Mouse (Mus musculus) liver, embryonic 12.5 days (tissue): ENCODE data around the gene Trpc4ap. TPM values are rescaled to one million over a fixed set of nuclear protein-coding genes. Genes with fewer than 3 reads are reported as not detected.
"Not testable (repeated sequence)": the region's sequence is repeated elsewhere in the genome, so short reads cannot be mapped to it uniquely, and the experiment has no call there.

Experiments
- ATAC-seq: fragments of 200-750 bp; cut with Nextera tagmentation; 2 replicates; pipeline ENCODE4 v1.8.0; 2017; ENCODE audit warnings: moderate number of reproducible peaks, mild to moderate bottlenecking, moderate library complexity
- H3K27ac ChIP-seq: fragments of 300-500 bp; sonication (generic); 2 replicates; pipeline ENCODE4 v1.5.1; 2016; ENCODE audit warnings: mild to moderate bottlenecking
- H3K27me3 ChIP-seq: fragments of 300-500 bp; sonication (generic); replicated peaks from 2 replicates; pipeline ENCODE4 v1.6.1; 2016; ENCODE audit warnings: mild to moderate bottlenecking, moderate library complexity
- H3K36me3 ChIP-seq: fragments of 300-500 bp; sonication (generic); 2 replicates; pipeline ENCODE4 v1.6.1; 2016; ENCODE audit warnings: mild to moderate bottlenecking, moderate library complexity
- H3K4me1 ChIP-seq: fragments of 300-500 bp; sonication (generic); 2 replicates; pipeline ENCODE4 v1.6.1; 2016
- H3K4me2 ChIP-seq: fragments of 300-500 bp; sonication (generic); 2 replicates; pipeline ENCODE4 v1.6.1; 2016; ENCODE audit warnings: mild to moderate bottlenecking, moderate library complexity
- H3K4me3 ChIP-seq: fragments of 300-500 bp; sonication (generic); 2 replicates; pipeline ENCODE4 v1.5.1; 2016; ENCODE audit warnings: mild to moderate bottlenecking, moderate library complexity
- H3K9ac ChIP-seq: fragments of 300-500 bp; sonication (generic); 2 replicates; pipeline ENCODE4 v1.6.1; 2016; ENCODE audit warnings: mild to moderate bottlenecking, moderate library complexity
- H3K9me3 ChIP-seq: fragments of 300-500 bp; sonication (generic); replicated peaks from 2 replicates; pipeline ENCODE4 v1.6.1; 2016; ENCODE audit warnings: mild to moderate bottlenecking, moderate library complexity
- WGBS: fragments of 180-500 bp; shearing (Covaris S2); methylation state at CpG from one replicate; pipeline ENCODE4 v1.1.7; 2016; ENCODE audit not compliant: insufficient replicate concordance; 5-methylcytosine and 5-hydroxymethylcytosine counted together
- polyA plus RNA-seq: library from polyadenylated mRNA; unstranded; fragments of >200 nt; fragmentation: Nextera tagmentation; extraction: Ambion mirVana; gene quantifications from 2 replicates; pipeline ENCODE4 v1.2.1, GENCODE M21; 2016

Trpc4ap gene
- polyA plus RNA-seq, 1 experiment from 2014 or later, result 80.9 TPM

DNA sequence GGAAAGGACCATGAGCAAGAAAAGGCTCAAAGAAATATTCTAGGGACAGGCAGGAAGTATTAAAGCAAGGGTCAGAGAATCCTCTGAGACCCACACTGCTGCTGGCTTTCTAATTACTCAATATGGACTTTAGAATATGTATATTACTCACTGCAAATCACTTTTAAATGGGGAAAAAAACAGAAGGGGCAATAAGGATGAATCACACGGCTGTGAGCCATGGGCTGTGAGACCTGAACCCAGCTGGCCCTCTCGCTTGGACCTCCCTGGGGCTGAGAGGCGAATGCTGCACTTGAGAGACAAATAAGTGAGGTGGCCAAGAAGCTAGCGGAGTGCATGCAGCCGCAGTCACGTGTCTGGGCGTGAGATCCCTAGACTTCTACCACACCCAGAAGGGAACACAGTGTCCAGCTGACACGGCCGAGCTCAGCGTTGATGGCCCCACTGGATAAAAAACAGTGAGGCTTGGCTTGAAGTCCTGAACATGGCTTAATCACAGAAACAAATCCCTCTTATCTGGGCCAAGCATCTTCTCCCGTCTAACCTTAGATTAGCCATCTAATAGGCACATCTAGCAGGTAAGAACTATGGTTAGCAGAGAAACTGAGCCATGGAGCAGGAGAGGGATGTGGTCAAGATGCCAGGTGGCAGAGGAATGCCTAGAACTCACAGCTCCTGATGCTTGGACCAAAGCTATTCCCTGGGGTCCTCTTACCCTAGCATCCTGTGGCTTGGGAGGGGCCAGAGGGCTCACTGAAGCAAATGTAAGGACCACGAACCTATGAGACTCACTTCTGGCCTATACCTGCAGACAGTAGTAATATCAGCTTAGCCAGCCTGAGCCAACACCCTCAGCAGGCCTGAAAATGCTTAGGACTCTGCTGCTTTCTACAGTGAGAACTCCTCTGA lies 25.2 kb upstream of the Trpc4ap start:
- no peak overlapping the region for H3K4me3 ChIP-seq
- H3K27me3 ChIP-seq, result no peaks in the 10 kb centered on the region
- H3K36me3 ChIP-seq, result peaks cover 61% of the 10 kb centered on the region
- H3K27ac ChIP-seq, result no peak overlapping the region
- no peak overlapping the region for H3K4me2 ChIP-seq
- 81% methylated on average over 12 of the region's 12 CpGs for WGBS
- H3K9ac ChIP-seq, result no peak overlapping the region
- no peaks in the 10 kb centered on the region for H3K4me1 ChIP-seq
- H3K9me3 ChIP-seq, result no peaks in the 10 kb centered on the region
- ATAC-seq, result no peak

DNA sequence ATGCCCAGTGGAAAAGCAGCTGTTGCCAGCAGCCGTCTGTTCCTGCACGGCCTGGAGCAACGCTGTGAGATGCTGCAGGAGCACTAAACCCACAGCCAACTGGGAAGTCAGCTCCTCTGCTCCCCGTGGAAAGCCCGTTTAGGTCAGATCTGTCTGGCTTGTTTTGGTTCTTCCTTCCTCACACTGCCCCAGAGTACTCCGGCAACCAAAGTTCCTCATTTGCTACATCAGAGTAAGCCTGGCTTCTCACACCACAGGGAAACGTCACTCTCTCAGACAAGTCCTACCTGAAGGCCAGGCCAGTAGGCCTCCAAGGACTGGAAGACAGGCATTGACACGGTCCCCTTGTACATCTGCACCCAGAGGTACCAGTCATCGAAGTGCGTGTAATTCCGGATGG lies 18.4 kb upstream of the Trpc4ap start:
- WGBS, result 61% methylated on average over 11 of the region's 11 CpGs
- Histone ChIP-seq H3K36me3 (peaks cover 74% of the 10 kb centered on the region), H3K4me1 (no peaks in the 10 kb centered on the region), H3K4me3 (no peak overlapping the region), H3K9me3 (no peaks in the 10 kb centered on the region), H3K4me2 (no peak overlapping the region), H3K9ac (no peak overlapping the region), H3K27me3 (no peaks in the 10 kb centered on the region), H3K27ac (no peak overlapping the region)
- no peak for ATAC-seq

DNA sequence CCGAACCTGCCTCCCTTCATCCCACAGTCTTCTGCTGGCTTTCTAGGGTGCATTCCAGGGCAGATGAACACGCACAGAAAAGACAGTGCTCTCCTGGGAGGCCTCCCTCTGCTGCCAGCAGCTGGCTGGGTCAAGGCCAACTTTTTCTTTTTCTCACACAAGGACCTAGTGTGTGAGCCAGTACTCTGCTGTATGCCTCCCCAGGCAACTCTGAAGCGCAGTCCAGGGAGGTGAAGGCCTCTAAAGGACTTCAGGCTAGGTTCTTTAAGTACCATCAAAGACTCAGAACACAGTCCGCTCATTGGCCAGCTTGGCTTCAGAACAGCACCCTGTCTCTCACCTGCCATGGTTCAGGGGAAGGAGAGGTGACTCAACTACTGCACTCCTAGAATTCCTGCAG lies 15.1 kb upstream of the Trpc4ap start:
- WGBS, result 77% methylated on average over 4 of the region's 4 CpGs
- H3K9me3 ChIP-seq, result no peaks in the 10 kb centered on the region
- no peak overlapping the region for H3K9ac ChIP-seq
- no peak for ATAC-seq
- no peak overlapping the region for H3K4me2 ChIP-seq
- no peak overlapping the region for H3K4me3 ChIP-seq
- H3K27ac ChIP-seq, result no peak overlapping the region
- peaks cover 53% of the 10 kb centered on the region for H3K36me3 ChIP-seq
- H3K27me3 ChIP-seq, result no peaks in the 10 kb centered on the region
- no peaks in the 10 kb centered on the region for H3K4me1 ChIP-seq

DNA sequence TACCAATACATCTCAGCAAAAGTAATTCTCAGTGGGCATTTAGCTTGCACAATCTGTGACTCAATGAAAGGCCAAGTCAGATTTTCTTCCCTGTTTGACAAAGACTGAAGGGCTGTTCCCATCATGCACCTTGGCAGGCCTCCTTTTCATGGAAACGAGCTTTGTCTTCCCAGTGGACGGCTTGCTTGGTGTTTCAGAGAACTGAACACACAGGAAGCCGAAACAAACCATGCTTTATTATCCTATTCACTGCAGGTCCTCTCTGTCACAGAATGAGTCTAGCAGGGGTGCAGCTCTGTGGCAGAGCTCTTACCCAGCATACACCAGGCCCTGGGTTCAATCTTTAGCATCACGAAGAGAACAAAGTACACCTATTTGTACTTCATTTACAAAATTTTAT lies 11.4 kb upstream of the Trpc4ap start:
- H3K36me3 ChIP-seq, result peaks cover 36% of the 10 kb centered on the region
- no peaks in the 10 kb centered on the region for H3K27me3 ChIP-seq
- no peak overlapping the region for H3K4me2 ChIP-seq
- ATAC-seq, result no peak
- H3K4me1 ChIP-seq, result no peaks in the 10 kb centered on the region
- no peak overlapping the region for H3K9ac ChIP-seq
- H3K27ac ChIP-seq, result no peak overlapping the region
- no peaks in the 10 kb centered on the region for H3K9me3 ChIP-seq
- H3K4me3 ChIP-seq, result no peak overlapping the region
- WGBS, result 74% methylated on average over 4 of the region's 4 CpGs

DNA sequence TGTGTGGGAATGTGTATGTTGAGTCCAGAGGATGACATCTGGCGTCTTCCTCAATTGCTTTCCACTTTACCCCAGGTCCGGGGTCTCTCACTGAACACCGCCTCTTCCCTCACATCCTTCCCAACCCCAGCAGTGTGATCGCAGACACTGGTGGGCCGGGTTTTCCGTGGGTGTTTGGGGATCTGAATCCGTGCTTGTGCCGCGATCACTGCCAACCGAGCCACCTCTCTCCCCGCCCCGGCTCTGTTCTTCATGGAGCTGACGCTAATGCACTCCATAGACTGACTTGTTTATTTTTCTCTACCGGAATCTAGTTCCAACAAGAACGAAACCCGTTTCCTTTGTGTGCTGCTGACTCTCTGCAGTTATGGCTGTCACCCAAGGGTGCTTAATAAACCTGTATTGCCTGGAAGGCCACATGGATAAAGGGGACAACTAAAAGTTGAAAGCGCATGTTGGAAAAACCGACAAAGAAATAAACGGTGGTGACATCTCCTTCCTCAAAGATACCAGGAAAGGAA lies 9.3 kb upstream of the Trpc4ap start:
- Histone ChIP-seq H3K4me1 (no peaks in the 10 kb centered on the region), H3K4me3 (no peak overlapping the region), H3K9ac (no peak overlapping the region), H3K4me2 (no peak overlapping the region), H3K27me3 (no peaks in the 10 kb centered on the region), H3K36me3 (peaks cover 25% of the 10 kb centered on the region), H3K9me3 (no peaks in the 10 kb centered on the region), H3K27ac (no peak overlapping the region)
- no peak for ATAC-seq
- 80% methylated on average over 19 of the region's 19 CpGs for WGBS

DNA sequence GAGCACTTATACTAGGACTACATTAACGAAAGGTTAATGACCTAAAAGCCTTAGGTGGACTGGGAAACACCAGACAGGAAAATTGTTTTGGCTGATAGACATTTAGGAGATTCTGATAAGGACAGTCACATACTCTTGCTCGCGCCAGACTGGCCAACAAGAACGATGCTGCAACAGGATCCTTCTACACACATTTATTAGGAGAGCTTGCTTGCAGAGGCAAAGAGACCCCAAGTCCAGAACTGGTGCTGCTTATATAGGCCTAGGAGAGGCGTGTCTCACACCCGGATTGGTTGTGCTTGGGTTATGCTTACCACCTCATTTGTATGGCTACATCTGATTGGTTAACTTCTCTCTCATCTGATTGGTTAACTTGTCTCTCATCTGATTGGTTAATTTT lies 6.3 kb upstream of the Trpc4ap start:
- H3K27me3 ChIP-seq, H3K27ac ChIP-seq, H3K9me3 ChIP-seq, H3K9ac ChIP-seq, H3K4me3 ChIP-seq, ATAC-seq, H3K4me1 ChIP-seq, H3K4me2 ChIP-seq: not testable (repeated sequence)
- peaks cover 17% of the 10 kb centered on the region for H3K36me3 ChIP-seq
- WGBS, result 81% methylated on average over 6 of the region's 6 CpGs

DNA sequence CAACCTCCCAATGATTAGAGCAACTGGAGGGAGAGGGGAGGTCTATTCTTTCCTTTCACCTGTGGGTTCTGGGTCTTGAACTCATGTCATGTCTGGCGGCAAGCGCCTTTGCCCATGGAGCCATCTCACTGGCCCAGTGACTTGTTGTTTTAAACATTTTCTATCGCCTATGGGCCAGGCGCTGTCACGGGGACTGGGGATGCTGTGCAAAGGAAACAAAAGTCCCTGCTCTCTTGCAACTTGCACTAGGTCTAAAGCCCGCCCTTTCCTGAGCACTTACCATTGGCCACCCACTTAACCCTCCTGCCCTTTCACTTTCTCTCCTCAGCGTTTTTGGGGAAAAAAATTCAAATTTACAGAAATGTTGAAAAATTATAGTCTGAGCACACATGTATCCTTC lies 4.7 kb upstream of the Trpc4ap start:
- H3K4me3 ChIP-seq, result no peak overlapping the region
- WGBS, result 52% methylated on average over 7 of the region's 7 CpGs

DNA sequence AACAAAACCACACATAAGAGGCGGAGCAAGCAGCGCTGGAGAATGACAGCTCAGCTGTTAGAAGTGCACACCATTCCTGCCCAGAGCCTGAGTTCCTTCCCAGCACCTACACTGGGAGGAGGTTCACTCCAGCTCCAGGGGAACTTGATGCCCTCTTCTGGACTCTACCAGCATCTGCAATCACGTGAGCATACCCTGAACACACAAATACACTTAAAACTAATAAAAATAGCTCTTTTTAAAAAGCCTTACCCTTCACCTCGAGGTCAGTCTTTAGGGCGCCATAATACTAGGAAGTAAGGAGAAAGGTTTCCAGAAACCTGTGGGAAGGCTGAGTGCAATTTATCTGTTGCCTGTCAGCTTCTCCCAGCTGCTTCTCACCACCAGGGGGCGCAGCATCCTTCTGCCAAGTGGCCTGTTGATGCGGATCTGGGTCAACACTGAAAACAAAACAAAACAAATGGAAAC lies 3.9 kb upstream of the Trpc4ap start:
- H3K4me1 ChIP-seq, result peaks cover 4% of the 10 kb centered on the region
- 11% methylated on average over 7 of the region's 7 CpGs for WGBS
- H3K9me3 ChIP-seq, result no peaks in the 10 kb centered on the region
- peaks cover 1% of the 10 kb centered on the region; the same call in 1 of the 2 replicates for H3K36me3 ChIP-seq
- H3K4me2 ChIP-seq, result peak overlapping the region; percentile 27; the same call in 1 of the 2 replicates
- no peak for ATAC-seq
- H3K4me3 ChIP-seq, result no peak overlapping the region
- H3K27me3 ChIP-seq, result no peaks in the 10 kb centered on the region
- H3K9ac ChIP-seq, result no peak overlapping the region
- H3K27ac ChIP-seq, result no peak overlapping the region

More for the DNA sequence above, 4.7 kb upstream of the Trpc4ap start:
- H3K4me1 ChIP-seq, result no peaks in the 10 kb centered on the region
- no peak overlapping the region for H3K27ac ChIP-seq
- peaks cover 8% of the 10 kb centered on the region; the same call in 1 of the 2 replicates for H3K36me3 ChIP-seq
- no peaks in the 10 kb centered on the region for H3K9me3 ChIP-seq
- H3K27me3 ChIP-seq, result no peaks in the 10 kb centered on the region
- no peak overlapping the region for H3K9ac ChIP-seq
- no peak for ATAC-seq
- H3K4me2 ChIP-seq, result no peak overlapping the region

DNA sequence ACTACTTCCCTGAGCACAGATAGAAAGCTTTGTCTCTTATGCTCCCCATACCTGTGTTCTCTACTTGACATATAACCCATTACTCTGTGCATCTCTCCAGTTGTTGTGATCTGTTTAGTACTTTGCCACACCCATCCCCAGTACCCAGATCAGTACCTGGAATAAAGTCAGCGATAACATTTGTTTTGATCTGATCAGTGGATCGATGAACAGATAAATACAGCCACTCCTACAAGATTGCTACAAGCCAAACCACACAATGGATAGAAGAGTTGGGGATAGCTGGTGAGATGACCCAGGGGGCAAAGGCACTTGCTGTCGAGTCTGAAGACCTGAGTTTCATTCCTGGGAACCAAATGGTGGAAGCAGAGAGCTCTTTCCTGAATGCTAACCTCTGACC lies 3.1 kb upstream of the Trpc4ap start:
- H3K9me3 ChIP-seq, result no peaks in the 10 kb centered on the region
- no peaks in the 10 kb centered on the region for H3K27me3 ChIP-seq
- no peak overlapping the region for H3K27ac ChIP-seq
- peaks cover 12% of the 10 kb centered on the region for H3K4me1 ChIP-seq
- H3K9ac ChIP-seq, result no peak overlapping the region
- H3K4me2 ChIP-seq, result no peak overlapping the region
- no peak overlapping the region for H3K4me3 ChIP-seq
- no peaks in the 10 kb centered on the region for H3K36me3 ChIP-seq
- 66% methylated on average over 3 of the region's 3 CpGs for WGBS
- ATAC-seq, result no peak

DNA sequence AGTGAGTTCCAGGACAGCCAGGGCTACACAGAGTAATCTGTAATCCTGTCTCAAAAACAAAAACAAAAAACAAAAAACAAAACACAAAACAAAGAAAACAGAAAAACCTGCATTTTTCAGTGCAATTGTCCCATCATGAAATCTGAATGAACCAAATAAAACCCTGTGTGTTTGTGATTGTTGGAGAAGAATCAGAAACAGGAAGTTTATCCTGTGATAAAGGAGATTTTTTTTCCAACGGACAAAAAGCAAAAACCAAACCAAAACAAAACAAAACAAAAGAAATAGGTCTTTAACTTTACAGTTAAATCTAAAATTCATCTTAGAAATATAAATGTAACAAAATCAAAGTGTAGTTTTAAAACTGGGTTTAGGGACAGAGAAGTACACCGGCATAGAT lies 2.4 kb upstream of the Trpc4ap start:
- Histone ChIP-seq H3K27me3 (no peaks in the 10 kb centered on the region), H3K36me3 (no peaks in the 10 kb centered on the region), H3K9me3 (no peaks in the 10 kb centered on the region), H3K4me3 (no peak overlapping the region), H3K4me2 (no peak overlapping the region), H3K27ac (no peak overlapping the region), H3K4me1 (peaks cover 17% of the 10 kb centered on the region), H3K9ac (no peak overlapping the region)
- WGBS, result 52% methylated on average over 2 of the region's 2 CpGs
- ATAC-seq, result no peak

DNA sequence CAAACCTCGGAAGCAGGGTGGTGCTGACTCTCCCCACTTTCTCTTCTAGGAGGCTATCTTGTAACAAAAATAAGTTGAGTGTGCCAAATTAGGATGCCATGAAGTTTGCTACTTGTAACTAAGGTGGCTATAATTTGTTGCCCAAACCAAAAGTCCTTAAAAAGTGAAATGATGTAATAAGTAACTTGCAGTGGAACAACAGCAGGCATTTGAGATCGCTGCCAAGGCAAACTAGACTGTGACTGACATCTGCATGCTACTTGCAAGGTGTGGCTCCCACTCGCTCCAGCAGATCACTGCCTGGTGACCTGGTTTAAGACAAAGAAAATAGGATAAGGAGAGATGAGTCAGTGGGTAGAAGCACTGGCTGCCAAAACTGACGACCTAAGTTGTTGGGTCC lies 952 bp upstream of the Trpc4ap start:
- no peak overlapping the region for H3K4me2 ChIP-seq
- H3K27ac ChIP-seq, result no peak overlapping the region
- H3K4me3 ChIP-seq, result no peak overlapping the region
- H3K9ac ChIP-seq, result no peak overlapping the region
- no peaks in the 10 kb centered on the region for H3K27me3 ChIP-seq
- no peaks in the 10 kb centered on the region for H3K9me3 ChIP-seq
- ATAC-seq, result no peak
- H3K36me3 ChIP-seq, result 0 out of 2 replicates have a peak, but pooled peaks cover 3% of the 10 kb centered on the region
- H3K4me1 ChIP-seq, result peaks cover 18% of the 10 kb centered on the region
- WGBS, result 71% methylated on average over 4 of the region's 4 CpGs

DNA sequence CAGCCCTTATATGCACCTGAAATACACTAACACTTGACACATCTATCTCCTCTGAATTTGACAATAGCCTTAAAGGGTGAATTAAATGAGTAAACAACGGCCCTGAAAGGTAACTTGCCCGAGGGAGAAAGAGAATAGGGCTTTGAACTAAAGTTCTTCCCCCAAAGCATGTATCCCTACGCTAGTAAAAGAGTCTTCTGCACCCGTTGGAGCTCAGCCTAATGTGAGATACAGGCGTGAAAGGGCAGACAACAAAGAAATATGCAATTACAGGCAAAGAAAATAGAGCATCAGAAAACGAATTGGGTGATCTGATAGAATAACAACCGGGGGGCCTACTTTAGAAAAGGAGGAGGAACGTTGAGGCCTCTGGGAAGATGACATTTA lies 855 bp downstream of the Trpc4ap start:
- no peaks in the 10 kb centered on the region for H3K9me3 ChIP-seq
- no peaks in the 10 kb centered on the region for H3K27me3 ChIP-seq
- ATAC-seq, result no peak
- WGBS, result 4% methylated on average over 8 of the region's 8 CpGs
- peak overlapping the region; percentile 91 for H3K9ac ChIP-seq
- H3K27ac ChIP-seq, result peak overlapping the region; percentile 84
- H3K4me1 ChIP-seq, result peaks cover 18% of the 10 kb centered on the region
- H3K4me2 ChIP-seq, result peak overlapping the region; percentile 88
- H3K36me3 ChIP-seq, result peaks cover 15% of the 10 kb centered on the region
- peak overlapping the region; percentile 83 for H3K4me3 ChIP-seq
